Mouse (Mus musculus): ENCODE data around the gene Rnaset2a. TPM values are rescaled to one million over a fixed set of nuclear protein-coding genes. Genes with fewer than 3 reads are reported as not detected.
"Not testable (repeated sequence)": the region's sequence is repeated elsewhere in the genome, so short reads cannot be mapped to it uniquely, and the experiment has no call there.

The Rnaset2a gene
- total RNA-seq, 2 experiments from 2014 or later: 4.6 to 5.1 TPM

GRCm38 (mm10) chr17:8143802-8144673 is 3.9 kb downstream of the Rnaset2a start:
- intact Hi-C loops (cut with DNase I); DNase-seq (ENCODE audit: low spot score in 2 of 2): not testable (repeated sequence)

- DNase-seq (ENCODE audit: low spot score in 2 of 2); intact Hi-C loops (cut with DNase I): not testable (repeated sequence)
Observed at GRCm38 (mm10) chr17:8140210-8140609, 7.7 kb downstream of the Rnaset2a start.

GRCm38 (mm10) chr17:8138116-8138515 is 9.8 kb downstream of the Rnaset2a start:
- intact Hi-C loops (cut with DNase I); DNase-seq (ENCODE audit: low spot score in 2 of 2): not testable (repeated sequence)

- DNase-seq (ENCODE audit: low spot score in 2 of 2); intact Hi-C loops (cut with DNase I): not testable (repeated sequence)
Observed at GRCm38 (mm10) chr17:8130849-8131248, 17.0 kb downstream of the Rnaset2a start.

GRCm38 (mm10) chr17:8129578-8129977 is 18.3 kb downstream of the Rnaset2a start:
- intact Hi-C loops (cut with DNase I): not testable (repeated sequence)

GRCm38 (mm10) chr17:8128326-8128993 is 19.4 kb downstream of the Rnaset2a start:
- intact Hi-C loops (cut with DNase I); DNase-seq (ENCODE audit: low spot score in 2 of 2): not testable (repeated sequence)

More at GRCm38 (mm10) chr17:8129578-8129977, 18.3 kb downstream of the Rnaset2a start:
- DNase-seq (ENCODE audit: low spot score in 2 of 2): not testable (repeated sequence)

GRCm38 (mm10) chr17:8124586-8124985 is 23.3 kb downstream of the Rnaset2a start:
- DNase-seq (ENCODE audit: low spot score in 2 of 2); intact Hi-C loops (cut with DNase I): not testable (repeated sequence)

- DNase-seq (ENCODE audit: low spot score in 2 of 2); intact Hi-C loops (cut with DNase I): not testable (repeated sequence)
Observed at GRCm38 (mm10) chr17:8122974-8123373, 24.9 kb downstream of the Rnaset2a start.

GRCm38 (mm10) chr17:8116928-8117327 is 31.0 kb downstream of the Rnaset2a start:
- DNase-seq (ENCODE audit: low spot score in 2 of 2); intact Hi-C loops (cut with DNase I): not testable (repeated sequence)

- intact Hi-C loops (cut with DNase I): not testable (repeated sequence)
Observed at GRCm38 (mm10) chr17:8116378-8116777, 31.5 kb downstream of the Rnaset2a start.

GRCm38 (mm10) chr17:8112199-8112598 is 35.7 kb downstream of the Rnaset2a start:
- intact Hi-C loops (cut with DNase I); DNase-seq (ENCODE audit: low spot score in 2 of 2): not testable (repeated sequence)

More at GRCm38 (mm10) chr17:8116378-8116777, 31.5 kb downstream of the Rnaset2a start:
- DNase-seq (ENCODE audit: low spot score in 2 of 2): not testable (repeated sequence)

- DNase-seq (ENCODE audit: low spot score in 2 of 2); intact Hi-C loops (cut with DNase I): not testable (repeated sequence)
Observed at GRCm38 (mm10) chr17:8101297-8101609, 46.6 kb downstream of the Rnaset2a start.

- intact Hi-C loops (cut with DNase I); DNase-seq (ENCODE audit: low spot score in 2 of 2): not testable (repeated sequence)
Observed at GRCm38 (mm10) chr17:8100405-8101296, 47.2 kb downstream of the Rnaset2a start.

GRCm38 (mm10) chr17:8096199-8096598 is 51.7 kb downstream of the Rnaset2a start:
- intact Hi-C loops (cut with DNase I): not testable (repeated sequence)

GRCm38 (mm10) chr17:8095653-8096052 is 52.2 kb downstream of the Rnaset2a start:
- DNase-seq (ENCODE audit: low spot score in 2 of 2); intact Hi-C loops (cut with DNase I): not testable (repeated sequence)

More at GRCm38 (mm10) chr17:8096199-8096598, 51.7 kb downstream of the Rnaset2a start:
- DNase-seq (ENCODE audit: low spot score in 2 of 2): not testable (repeated sequence)

- intact Hi-C loops (cut with DNase I); DNase-seq (ENCODE audit: low spot score in 2 of 2): not testable (repeated sequence)
Observed at GRCm38 (mm10) chr17:8092537-8093526, 55.1 kb downstream of the Rnaset2a start.

GRCm38 (mm10) chr17:8091320-8091719 is 56.6 kb downstream of the Rnaset2a start:
- DNase-seq (ENCODE audit: low spot score in 2 of 2); intact Hi-C loops (cut with DNase I): not testable (repeated sequence)

GRCm38 (mm10) chr17:8069847-8070246 is 78.0 kb downstream of the Rnaset2a start:
- DNase-seq (ENCODE audit: low spot score in 2 of 2); intact Hi-C loops (cut with DNase I): not testable (repeated sequence)

Measured in left cerebral cortex, postnatal 36 days (tissue).